Mouse (Mus musculus): ENCODE results near the gene Slc39a2.
"Not testable (repeated sequence)": the region's sequence is repeated elsewhere in the genome, so short reads cannot be mapped to it uniquely, and the experiment has no call there.

Slc39a2 gene

DNA sequence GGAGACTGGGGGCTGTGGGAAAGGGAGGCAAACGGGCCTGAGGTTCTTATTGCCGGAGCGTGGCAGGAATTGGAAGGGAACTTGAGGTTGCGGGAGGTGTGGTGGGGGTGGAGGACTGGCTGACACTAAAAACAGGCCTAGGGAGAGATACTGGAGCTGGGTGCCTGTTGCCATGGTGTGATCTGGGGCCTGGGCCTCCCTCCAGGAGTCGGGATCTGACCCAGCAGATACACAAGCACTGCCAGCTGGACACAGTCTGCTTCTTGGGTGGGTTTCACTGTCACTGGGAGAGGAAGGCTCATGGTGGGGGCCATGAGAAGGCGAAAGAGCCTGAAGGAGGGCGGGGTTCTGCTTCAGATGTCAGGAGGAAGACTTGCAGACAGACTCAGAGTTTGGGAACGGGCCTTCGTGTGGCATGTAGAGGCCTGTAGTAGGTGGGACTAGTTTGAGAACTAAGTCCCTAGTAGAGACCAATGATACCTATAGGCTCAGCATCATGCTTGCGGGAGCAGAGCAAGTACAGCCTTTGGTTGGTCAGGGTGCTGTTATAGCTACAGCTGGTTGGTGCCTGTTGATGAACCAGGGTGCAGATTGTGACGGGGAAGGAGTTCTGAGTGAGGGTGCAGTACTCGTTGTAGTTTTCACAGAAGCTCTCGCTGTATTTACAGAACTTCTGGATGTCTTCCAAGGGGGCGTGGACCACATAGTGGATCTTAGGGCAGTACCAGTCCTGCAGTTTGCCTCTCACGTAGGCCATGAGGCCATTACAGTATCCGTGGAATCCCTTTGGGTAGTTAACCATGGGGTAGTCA is 29.3 kb downstream of the Slc39a2 start:
- in situ Hi-C loops (cut with MboI; ENCODE audit: low pct_unique_long_range_greater_than_20kb in 1 of 2, low sequenced_read_pairs in 2 of 2, unreplicated experiment in 1 of 2): loop anchor here (25.0 kb wide), 3 partner anchors 215 to 415 kb away; partner anchors contain the start of genes Mettl3 (in 1 of the 2) and Sall2 (in 1 of the 2)

DNA sequence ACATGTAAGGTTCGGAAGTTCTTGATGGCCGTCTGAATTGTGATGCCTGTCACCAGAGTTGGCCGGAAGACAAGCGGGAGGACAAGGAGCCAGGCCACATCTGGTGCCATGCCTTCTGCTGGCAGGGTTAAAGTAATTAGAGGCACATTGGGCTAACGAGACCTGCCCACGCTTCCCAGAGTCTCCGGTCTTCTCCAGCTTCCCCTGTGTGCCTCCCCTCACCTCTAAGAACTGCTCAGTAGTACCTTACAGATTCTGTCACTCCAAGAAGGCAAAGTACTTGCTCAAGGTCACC is 29.8 kb downstream of the Slc39a2 start, which contains the start of gene Rnase13:
Gene Rnase13 (minus strand): TSS at position 203 of the 295 bp plus-strand sequence.
- in situ Hi-C loops (cut with MboI; ENCODE audit: low pct_unique_long_range_greater_than_20kb in 1 of 2, low sequenced_read_pairs in 2 of 2, unreplicated experiment in 1 of 2): loop anchor here (25.0 kb wide), 3 partner anchors 215 to 415 kb away; partner anchors contain the start of genes Mettl3 (in 1 of the 2) and Sall2 (in 1 of the 2)

DNA sequence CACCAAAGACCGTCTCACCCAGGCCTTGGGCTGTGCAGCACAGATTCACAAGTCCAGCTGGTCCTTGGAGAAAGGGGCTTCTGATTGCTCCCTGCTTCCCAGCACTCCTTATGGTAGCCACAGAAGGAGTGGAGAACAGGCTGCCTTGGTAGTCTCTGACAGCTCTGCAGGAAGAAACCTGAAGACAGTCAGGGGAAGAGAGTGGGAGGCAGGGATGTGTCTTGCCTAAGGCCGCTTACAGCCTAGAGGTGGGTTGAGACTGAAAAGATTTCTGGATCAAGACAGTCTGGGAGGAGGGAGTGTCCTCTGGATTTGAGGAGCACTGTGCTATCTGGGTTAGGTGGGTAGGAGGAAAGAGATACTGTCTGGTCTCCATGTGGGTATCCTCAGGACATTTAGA is 30.2 kb downstream of the Slc39a2 start:
- in situ Hi-C loops (cut with MboI; ENCODE audit: low pct_unique_long_range_greater_than_20kb in 1 of 2, low sequenced_read_pairs in 2 of 2, unreplicated experiment in 1 of 2): loop anchor here (25.0 kb wide), 3 partner anchors 214 to 414 kb away; partner anchors contain the start of genes Mettl3 (in 1 of the 2) and Sall2 (in 1 of the 2)

DNA sequence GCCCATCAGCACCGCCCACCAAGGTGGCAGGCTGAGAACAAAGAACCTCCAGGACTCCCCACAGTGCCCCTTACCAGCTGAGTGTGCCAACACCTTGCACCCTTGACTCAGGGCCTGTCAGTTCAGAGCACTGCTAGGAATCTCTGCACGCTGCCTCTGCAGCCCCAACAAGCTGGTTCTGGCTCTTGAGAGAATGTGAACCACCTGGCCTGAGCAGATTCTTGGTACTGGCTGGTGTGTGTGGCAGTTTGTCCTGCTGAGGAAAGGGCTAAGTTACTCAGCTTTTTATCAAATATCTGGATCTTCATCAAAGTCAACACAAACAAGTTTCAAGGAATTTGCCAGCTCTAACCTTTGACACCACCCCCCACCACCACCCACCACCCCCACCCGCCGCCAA is 30.8 kb downstream of the Slc39a2 start:
- in situ Hi-C loops (cut with MboI; ENCODE audit: low pct_unique_long_range_greater_than_20kb in 1 of 2, low sequenced_read_pairs in 2 of 2, unreplicated experiment in 1 of 2): loop anchor here (25.0 kb wide), 3 partner anchors 214 to 414 kb away; partner anchors contain the start of genes Mettl3 (in 1 of the 2) and Sall2 (in 1 of the 2)

DNA sequence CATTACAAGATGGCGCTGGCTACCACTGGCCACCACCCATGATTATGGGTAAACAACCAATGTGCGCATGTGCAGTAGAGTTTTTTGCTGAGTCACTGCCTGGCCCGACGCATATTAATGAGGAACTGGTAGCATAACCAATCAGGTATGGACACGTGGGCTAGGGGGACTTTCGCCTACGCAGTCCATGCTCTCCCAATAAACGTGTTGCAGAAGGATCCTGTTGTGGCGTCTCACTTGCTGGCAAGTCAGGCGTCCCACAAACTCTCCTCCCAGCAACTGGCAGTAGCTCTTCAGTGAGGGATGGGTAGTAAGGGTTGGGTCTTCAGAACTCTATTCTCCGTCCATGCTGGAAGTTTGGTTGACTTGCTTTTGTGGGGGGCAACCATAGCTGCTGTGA is 34.2 kb downstream of the Slc39a2 start:
- in situ Hi-C loops (cut with MboI; ENCODE audit: low pct_unique_long_range_greater_than_20kb in 1 of 2, low sequenced_read_pairs in 2 of 2, unreplicated experiment in 1 of 2): not testable (repeated sequence)

DNA sequence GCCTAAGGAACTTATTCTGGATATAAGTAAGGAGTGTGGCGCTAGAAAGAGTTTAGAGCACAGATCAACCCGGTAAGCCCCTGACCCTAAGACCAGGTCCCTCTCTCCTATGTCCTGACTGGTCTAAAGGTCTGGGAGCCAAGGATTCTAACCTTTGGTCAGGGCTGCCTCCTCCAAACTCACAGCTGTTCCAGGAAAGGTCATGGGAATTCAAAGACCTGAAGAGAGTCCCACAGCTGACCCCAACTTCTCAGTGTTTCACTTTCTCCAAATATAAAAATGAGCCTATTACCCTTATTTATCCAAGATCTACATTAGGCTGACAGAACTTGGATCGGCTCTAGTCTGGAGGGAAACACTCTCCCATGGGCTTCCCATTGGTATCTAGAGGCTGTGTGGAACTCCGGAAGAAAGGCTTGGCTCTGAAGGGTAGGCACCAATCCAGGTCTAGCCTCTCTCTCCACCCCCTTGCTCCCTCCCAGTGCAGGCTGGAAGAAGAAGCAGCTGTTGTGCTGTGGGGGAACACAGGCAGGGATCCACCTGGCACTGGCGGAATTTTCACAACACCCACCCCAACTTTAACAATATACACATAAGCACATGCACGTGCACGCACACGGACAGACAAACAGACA is 36.7 kb downstream of the Slc39a2 start:
- in situ Hi-C loops (cut with MboI; ENCODE audit: low pct_unique_long_range_greater_than_20kb in 1 of 2, low sequenced_read_pairs in 2 of 2, unreplicated experiment in 1 of 2): no loop called here

DNA sequence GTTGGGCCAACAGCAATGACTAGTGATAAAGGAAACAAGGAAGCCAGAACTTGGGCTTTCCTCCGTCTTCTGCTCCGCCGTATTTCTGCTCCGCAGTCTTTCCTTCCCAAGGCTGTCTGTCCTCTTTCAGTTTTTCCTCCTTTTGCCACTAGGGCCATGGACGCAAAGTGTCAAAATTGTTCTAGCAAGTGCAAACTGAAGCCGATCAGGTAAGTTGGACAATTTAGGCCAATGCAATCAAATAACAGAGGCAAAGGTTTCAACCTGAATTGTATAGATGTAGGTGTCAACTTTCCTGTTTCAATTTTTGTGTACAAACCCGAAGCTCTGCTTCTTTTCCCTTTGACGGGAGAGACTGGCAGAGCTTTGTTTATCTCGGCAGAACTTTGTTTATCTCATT is 37.3 kb downstream of the Slc39a2 start:
- in situ Hi-C loops (cut with MboI; ENCODE audit: low pct_unique_long_range_greater_than_20kb in 1 of 2, low sequenced_read_pairs in 2 of 2, unreplicated experiment in 1 of 2): no loop called here

DNA sequence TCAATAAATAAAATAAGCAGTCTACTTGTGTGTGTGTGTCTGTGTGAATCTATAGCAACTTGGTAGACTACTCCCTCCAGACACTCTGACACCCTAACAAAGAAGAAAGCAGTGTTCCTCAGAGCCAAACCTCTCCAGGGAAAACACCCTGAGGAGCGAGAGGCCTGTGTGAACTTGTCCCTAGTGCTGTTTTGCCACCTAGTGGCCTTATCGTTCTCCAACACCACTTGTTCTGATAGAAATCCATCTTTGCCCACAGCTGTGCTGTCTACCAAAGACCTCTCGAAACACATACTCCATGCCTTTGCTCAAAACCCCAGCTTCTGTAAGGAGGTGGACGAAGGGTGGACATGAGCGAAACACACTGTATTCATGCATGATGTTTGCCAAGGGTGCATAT is 38.1 kb downstream of the Slc39a2 start:
- in situ Hi-C loops (cut with MboI; ENCODE audit: low pct_unique_long_range_greater_than_20kb in 1 of 2, low sequenced_read_pairs in 2 of 2, unreplicated experiment in 1 of 2): no loop called here

DNA sequence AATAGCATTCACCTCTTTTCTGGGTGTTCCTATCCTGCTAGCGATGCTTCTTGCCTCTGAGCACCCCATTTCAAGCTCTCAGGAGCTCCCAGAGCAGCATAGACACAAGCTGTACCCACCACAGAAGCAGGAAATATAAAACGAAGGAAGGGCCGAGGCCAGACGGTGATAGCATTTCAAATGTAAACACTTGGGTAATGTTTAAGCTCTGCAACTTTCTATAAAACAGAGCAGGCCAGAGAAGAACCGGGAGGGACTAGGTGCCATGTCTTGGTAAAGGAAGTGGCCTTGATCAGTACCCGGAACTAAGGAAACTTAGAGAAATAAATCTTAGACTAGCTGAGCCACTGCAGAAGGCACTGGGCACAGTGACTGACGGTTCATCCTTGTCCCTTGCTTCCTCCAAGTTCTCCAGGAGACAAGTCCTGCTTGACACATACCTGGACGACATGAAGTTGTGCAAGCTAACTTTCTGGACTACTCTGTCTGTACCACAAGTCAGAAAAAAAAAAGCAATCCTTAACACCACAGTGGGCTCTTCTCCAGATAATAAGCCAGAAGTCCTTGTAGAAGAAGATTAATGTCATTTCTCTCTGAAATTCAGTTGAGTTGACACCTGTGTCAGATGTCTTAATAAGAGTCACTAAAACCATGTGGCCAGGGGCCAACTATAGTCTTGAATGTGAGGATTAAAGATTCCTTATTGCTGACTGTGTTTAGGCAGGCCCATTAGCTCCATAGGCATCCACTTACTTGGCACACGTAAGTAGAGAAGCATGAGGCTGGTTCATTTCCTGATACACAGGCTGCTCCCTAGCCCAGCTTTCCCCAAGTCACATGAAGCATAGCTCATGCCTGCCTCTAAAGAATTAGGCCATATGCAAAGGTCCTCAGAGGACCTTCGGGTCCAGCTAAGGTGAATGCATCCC is 39.7 kb downstream of the Slc39a2 start:
- in situ Hi-C loops (cut with MboI; ENCODE audit: low pct_unique_long_range_greater_than_20kb in 1 of 2, low sequenced_read_pairs in 2 of 2, unreplicated experiment in 1 of 2): no loop called here

DNA sequence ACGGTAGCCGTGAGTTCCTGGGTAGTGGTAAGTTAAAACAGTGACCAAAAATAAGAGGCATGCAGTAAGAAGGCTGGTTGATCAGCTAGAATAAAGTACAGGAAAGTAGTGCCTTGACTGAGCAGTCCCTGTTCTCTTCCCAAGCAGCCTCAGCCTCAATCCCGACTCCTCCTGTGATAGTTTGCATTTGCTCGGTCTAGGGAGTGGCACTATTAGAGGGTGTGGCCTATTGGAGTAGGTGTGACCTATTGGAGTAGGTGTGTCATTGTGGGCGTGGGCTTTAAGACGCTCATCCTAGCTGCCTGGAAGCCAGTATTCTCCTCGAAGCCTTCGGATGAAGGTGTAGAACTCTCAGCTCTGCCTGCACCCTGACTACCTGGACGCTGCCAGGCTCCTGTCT is 46.3 kb downstream of the Slc39a2 start:
- in situ Hi-C loops (cut with MboI; ENCODE audit: low pct_unique_long_range_greater_than_20kb in 1 of 2, low sequenced_read_pairs in 2 of 2, unreplicated experiment in 1 of 2): no loop called here

DNA sequence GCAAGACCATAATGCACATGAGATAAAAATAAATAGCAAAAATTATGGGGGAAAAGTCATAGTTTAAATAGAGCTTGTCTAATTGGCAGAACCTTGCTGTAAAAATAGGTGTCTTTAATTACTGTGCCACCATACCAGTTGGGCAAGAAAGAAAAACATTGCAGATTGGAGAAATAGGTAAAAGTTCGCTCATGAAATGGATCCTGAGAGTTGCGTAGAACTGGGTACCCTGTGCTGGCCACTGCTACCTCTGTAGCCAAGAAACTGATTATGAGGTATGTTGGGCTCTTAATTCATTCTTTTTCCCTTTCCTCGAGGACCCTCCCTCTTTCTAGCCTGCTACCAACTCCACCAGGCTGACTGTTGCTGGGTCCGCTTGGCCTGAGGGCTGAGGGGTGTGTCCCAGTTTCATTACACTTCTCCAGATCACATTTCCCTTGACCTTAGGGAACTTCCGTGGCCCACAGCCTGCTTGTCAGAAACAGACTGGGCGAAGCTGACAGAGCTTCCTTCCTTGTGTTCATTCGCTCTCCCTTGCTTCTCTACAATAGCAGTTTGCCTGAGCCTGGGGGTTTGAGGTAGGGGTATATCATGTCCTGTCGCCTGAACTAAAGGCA is 48.4 kb downstream of the Slc39a2 start:
- in situ Hi-C loops (cut with MboI; ENCODE audit: low pct_unique_long_range_greater_than_20kb in 1 of 2, low sequenced_read_pairs in 2 of 2, unreplicated experiment in 1 of 2): no loop called here

DNA sequence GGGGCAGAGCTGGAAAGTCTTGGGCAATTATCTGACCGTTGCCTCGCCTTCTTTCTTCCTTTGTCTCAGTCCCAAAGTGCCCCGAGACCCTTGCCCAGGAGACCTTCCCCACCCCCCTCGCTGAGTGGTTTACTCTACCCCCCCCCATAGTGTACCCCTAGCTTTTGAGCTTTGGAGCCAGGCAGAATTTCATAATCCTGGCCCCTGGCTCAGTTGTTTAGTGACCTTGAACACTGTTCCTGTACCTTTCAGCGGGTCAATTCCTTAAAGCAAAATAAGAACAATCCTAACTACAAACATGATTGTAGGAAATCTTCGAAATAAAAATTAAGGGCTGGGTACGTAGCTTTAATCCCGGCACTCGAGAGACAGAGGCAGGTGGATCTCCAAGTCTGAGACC is 48.9 kb downstream of the Slc39a2 start:
- in situ Hi-C loops (cut with MboI; ENCODE audit: low pct_unique_long_range_greater_than_20kb in 1 of 2, low sequenced_read_pairs in 2 of 2, unreplicated experiment in 1 of 2): no loop called here

DNA sequence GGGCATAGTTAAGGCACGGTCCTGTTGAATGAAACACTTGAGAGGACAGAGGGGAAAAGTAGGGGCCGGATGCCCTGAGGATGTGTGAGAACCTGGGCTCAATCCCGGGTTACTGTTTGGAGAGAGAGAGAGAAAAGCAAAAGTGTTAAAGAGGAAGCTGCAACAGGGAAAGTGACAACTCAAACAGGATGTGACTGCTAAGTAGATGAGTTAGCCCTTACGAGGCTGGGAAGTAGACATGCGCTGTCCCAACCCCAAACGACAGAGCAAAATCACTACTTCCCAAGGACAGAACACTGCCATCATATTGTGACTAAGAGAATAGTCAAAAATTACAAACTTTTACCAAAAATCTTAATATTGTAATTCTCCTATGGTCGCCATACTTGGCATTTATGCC is 49.5 kb downstream of the Slc39a2 start:
- in situ Hi-C loops (cut with MboI; ENCODE audit: low pct_unique_long_range_greater_than_20kb in 1 of 2, low sequenced_read_pairs in 2 of 2, unreplicated experiment in 1 of 2): no loop called here

DNA sequence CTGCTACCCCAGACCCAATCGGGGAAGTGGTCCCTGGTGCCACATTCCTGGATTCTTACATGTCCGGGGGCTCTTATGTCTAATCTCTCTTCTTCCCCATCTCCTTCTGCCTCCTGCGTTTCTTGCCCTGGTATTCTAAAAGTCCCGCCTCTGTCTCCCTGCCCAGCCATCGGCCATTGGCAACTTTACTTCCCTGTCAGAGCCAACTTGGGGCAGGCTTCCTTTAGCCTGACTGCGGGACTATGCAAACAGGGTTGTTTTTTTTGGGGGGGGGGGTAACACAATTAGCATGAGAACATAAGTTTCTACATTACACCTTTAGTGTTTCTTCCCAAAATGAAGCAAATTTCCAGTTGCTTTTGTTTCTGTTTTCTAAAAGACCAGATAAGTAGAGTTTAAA is 50.6 kb downstream of the Slc39a2 start:
- in situ Hi-C loops (cut with MboI; ENCODE audit: low pct_unique_long_range_greater_than_20kb in 1 of 2, low sequenced_read_pairs in 2 of 2, unreplicated experiment in 1 of 2): no loop called here

All from mouse embryonic stem cell (cell line).